Mouse (Mus musculus) spleen, adult 2 months (tissue): ENCODE measurements around the gene Skil. TPM values are rescaled to one million over a fixed set of nuclear protein-coding genes. Genes with fewer than 3 reads are reported as not detected.

ENCODE experiments used
- DNase-seq, 2 experiments: peaks; one replicate each; pipeline versions ENCODE4 v3.0.0 to v3.0.0-alpha.2; 2012 to 2021; ENCODE audit warnings: low spot score in 2 of 2, low read depth in 1 of 2
- H3K27ac ChIP-seq: fragments of 200-500 bp; 2 replicates; pipeline ENCODE4 v1.5.1; 2012; ENCODE audit warnings: low read length, inconsistent platforms; ENCODE audit not compliant: insufficient read depth
- H3K27me3 ChIP-seq: fragments of 200-500 bp; 2 replicates; pipeline ENCODE4 v1.6.1; 2012; ENCODE audit warnings: mild to moderate bottlenecking, moderate library complexity, low read length, inconsistent platforms; ENCODE audit not compliant: control insufficient read depth, insufficient read depth
- H3K36me3 ChIP-seq: fragments of 200-500 bp; 2 replicates; pipeline ENCODE4 v1.6.1; 2012; ENCODE audit warnings: mild to moderate bottlenecking, low read length, inconsistent platforms; ENCODE audit not compliant: control insufficient read depth, insufficient read depth
- H3K4me1 ChIP-seq: fragments of 200-500 bp; 2 replicates; pipeline ENCODE4 v1.6.1; 2011; ENCODE audit warnings: inconsistent platforms; ENCODE audit not compliant: control insufficient read depth, insufficient read depth, insufficient read length
- H3K4me3 ChIP-seq: fragments of 200-500 bp; 2 replicates; pipeline ENCODE4 v1.5.1; 2011; ENCODE audit warnings: mild to moderate bottlenecking, inconsistent platforms; ENCODE audit not compliant: insufficient read depth, insufficient read length; ENCODE audit errors: extremely low read depth
- CTCF ChIP-seq: fragments of 200-500 bp; IDR thresholded peaks from 2 replicates; pipeline ENCODE4 v1.5.1; 2011; ENCODE audit warnings: mild to moderate bottlenecking, inconsistent platforms; ENCODE audit not compliant: insufficient read depth, insufficient read length, insufficient replicate concordance; ENCODE audit errors: extremely low read depth
- POLR2A ChIP-seq: fragments of 200-500 bp; IDR thresholded peaks from 2 replicates; pipeline ENCODE4 v1.6.1; 2011; ENCODE audit warnings: low read depth, low read length, inconsistent platforms
- WGBS: fragments of 180-500 bp; shearing (Covaris S2); methylation state at CpG from one replicate; pipeline ENCODE4 v1.1.7; 2018; 5-methylcytosine and 5-hydroxymethylcytosine counted together
- polyA plus RNA-seq: library from polyadenylated mRNA; depleted of rRNA; stranded (reverse); fragments of >200 nt; gene quantifications from 2 replicates; pipeline ENCODE4 v1.2.3, GENCODE M21; 2012; rRNA removed

Gene Skil
- polyA plus RNA-seq, 1 experiment, result 4.7 TPM

DNA sequence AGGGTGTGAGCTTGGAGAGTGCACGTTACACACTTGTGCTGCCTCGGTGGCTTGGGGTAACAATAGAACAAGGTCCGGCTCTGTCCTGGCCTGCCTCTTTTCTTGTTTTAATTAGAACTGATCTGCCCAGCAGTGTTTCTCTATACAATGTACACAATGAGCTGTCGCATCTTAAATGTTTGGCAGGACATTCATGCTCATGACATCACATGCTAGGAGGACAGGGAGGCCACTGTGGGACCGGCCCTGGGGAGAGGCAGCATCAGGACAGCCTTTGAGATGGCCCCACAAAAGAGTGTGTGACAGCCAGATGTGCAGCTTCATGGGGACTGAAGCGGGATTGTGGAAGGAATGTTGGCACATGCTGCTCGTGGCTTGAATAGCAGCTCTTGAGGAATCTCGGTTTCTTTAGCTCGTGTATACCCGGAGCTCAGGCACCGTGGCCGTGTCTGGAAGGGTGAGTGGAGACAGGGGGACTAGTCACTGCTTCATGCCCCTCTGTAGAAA lies 71.6 kb downstream of the Skil start:
- no peaks in the 10 kb centered on the region for H3K27me3 ChIP-seq
- H3K36me3 ChIP-seq, result no peaks in the 10 kb centered on the region
- no peaks in the 10 kb centered on the region for H3K4me1 ChIP-seq
- H3K27ac ChIP-seq, result no peak overlapping the region
- H3K4me3 ChIP-seq, result no peak overlapping the region
- TF ChIP-seq POLR2A, result no peak
- TF ChIP-seq CTCF, result no peak
- WGBS, result 89% methylated on average over 12 of the region's 12 CpGs
- DNase-seq, result no peak

Other genes with a start within 250 kb of the Skil start
- 3.5 and 3.8 TPM in 2 replicates for gene Gpr160, start 239.1 kb upstream of the Skil start, polyA plus RNA-seq
- 27.0 and 31.2 TPM in 2 replicates for gene Phc3, start 125.6 kb upstream of the Skil start, polyA plus RNA-seq
- 3.7 and 5.0 TPM in 2 replicates for gene Prkci, start 99.3 kb upstream of the Skil start, polyA plus RNA-seq
- 0.06 TPM in 1 of 2 replicates, not detected in the other for gene Cldn11, start 54.9 kb downstream of the Skil start, polyA plus RNA-seq
- gene Slc7a14, start 215.3 kb downstream of the Skil start, polyA plus RNA-seq, result not detected in 2 replicates